Mouse (Mus musculus) thymus, adult 2 months (tissue): ENCODE results near the gene Usp54. TPM values are rescaled to one million over a fixed set of nuclear protein-coding genes. Genes with fewer than 3 reads are reported as not detected.

Experiments used
- DNase-seq: peaks from one replicate; pipeline ENCODE4 v3.0.0; 2021
- H3K27ac ChIP-seq: fragments of 200-500 bp; 2 replicates; pipeline ENCODE4 v1.5.1; 2012; ENCODE audit warnings: low read length, control low read depth; ENCODE audit not compliant: control insufficient read depth, insufficient read depth
- H3K27me3 ChIP-seq: fragments of 200-500 bp; 2 replicates; pipeline ENCODE4 v1.6.1; 2012; ENCODE audit warnings: mild to moderate bottlenecking, low read length, moderate library complexity, mixed read lengths; ENCODE audit not compliant: control insufficient read depth, insufficient read depth
- H3K36me3 ChIP-seq: fragments of 200-500 bp; 2 replicates; pipeline ENCODE4 v1.6.1; 2012; ENCODE audit warnings: mild to moderate bottlenecking, low read length, moderate library complexity; ENCODE audit not compliant: control insufficient read depth, insufficient read depth
- H3K4me1 ChIP-seq: fragments of 200-500 bp; replicated peaks from 2 replicates; pipeline ENCODE4 v1.6.1; 2012; ENCODE audit warnings: low read length; ENCODE audit not compliant: control insufficient read depth, insufficient read depth
- H3K4me3 ChIP-seq: fragments of 200-500 bp; 2 replicates; pipeline ENCODE4 v1.5.1; 2012; ENCODE audit warnings: mild to moderate bottlenecking, low read length, control low read depth, moderate library complexity; ENCODE audit not compliant: control insufficient read depth, insufficient read depth
- CTCF ChIP-seq: fragments of 200-500 bp; IDR thresholded peaks from 2 replicates; pipeline ENCODE4 v1.5.1; 2012; ENCODE audit warnings: mild to moderate bottlenecking, control low read depth, low read length, moderate library complexity, borderline replicate concordance; ENCODE audit not compliant: control insufficient read depth, poor library complexity, insufficient read depth; ENCODE audit errors: extremely low read depth
- POLR2A ChIP-seq: fragments of 200-500 bp; IDR thresholded peaks from 2 replicates; pipeline ENCODE4 v1.6.1; 2012; ENCODE audit warnings: mild to moderate bottlenecking, low read length, control low read depth, moderate library complexity; ENCODE audit not compliant: control insufficient read depth, poor library complexity, insufficient read depth; ENCODE audit errors: extremely low read depth
- WGBS: fragments of 180-500 bp; shearing (Covaris S2); methylation state at CpG from one replicate; pipeline ENCODE4 v1.1.7; 2018; 5-methylcytosine and 5-hydroxymethylcytosine counted together
- polyA plus RNA-seq: library from polyadenylated mRNA; depleted of rRNA; stranded (reverse); fragments of >200 nt; gene quantifications from 2 replicates; pipeline ENCODE4 v1.2.3, GENCODE M21; 2012; rRNA removed

Gene Usp54
- polyA plus RNA-seq, 1 experiment: 3.9 TPM

- Histone ChIP-seq H3K4me1 (no peaks in the 10 kb centered on the region; the same call in 1 of the 2 replicates), H3K4me3 (no peak overlapping the region), H3K27ac (no peak overlapping the region), H3K36me3 (peaks cover 43% of the 10 kb centered on the region), H3K27me3 (no peaks in the 10 kb centered on the region)
- WGBS: 98% methylated on average over 3 of the region's 3 CpGs
- DNase-seq: no peak
- TF ChIP-seq POLR2A (no peak), CTCF (no peak)
Measured at GRCm38 (mm10) chr14:20499982-20500381, 140.9 kb downstream of the Usp54 start.

Other genes with a start within 250 kb of the Usp54 start
- 49.9 and 56.3 TPM in 2 replicates for gene Mrps16, start 247.4 kb downstream of the Usp54 start, polyA plus RNA-seq
- 0.06 TPM in 1 of 2 replicates, not detected in the other for gene Cfap70, start 188.8 kb downstream of the Usp54 start, polyA plus RNA-seq
- gene Anxa7, start 160.9 kb downstream of the Usp54 start, polyA plus RNA-seq: 82.2 and 91.8 TPM in 2 replicates
- 2.9 and 3.9 TPM in 2 replicates for gene Mss51, start 144.2 kb downstream of the Usp54 start, polyA plus RNA-seq
- gene Ppp3cb, start 94.5 kb downstream of the Usp54 start, polyA plus RNA-seq: 26.1 and 29.1 TPM in 2 replicates
- 0.82 TPM in 1 of 2 replicates, not detected in the other for gene Myoz1, start 15.5 kb upstream of the Usp54 start, polyA plus RNA-seq
- gene Synpo2l, start 27.3 kb upstream of the Usp54 start, polyA plus RNA-seq: 0.51 and 2.8 TPM in 2 replicates
- 486 and 497 TPM in 2 replicates for gene Sec24c, start 33.2 kb upstream of the Usp54 start, polyA plus RNA-seq
- 19.2 and 23.4 TPM in 2 replicates for gene Fut11, start 53.9 kb upstream of the Usp54 start, polyA plus RNA-seq
- 33.5 and 39.5 TPM in 2 replicates for gene Chchd1, start 61.9 kb upstream of the Usp54 start, polyA plus RNA-seq
- 296 and 301 TPM in 2 replicates for gene Zswim8, start 66.5 kb upstream of the Usp54 start, polyA plus RNA-seq
- gene Ndst2, start 93.5 kb upstream of the Usp54 start, polyA plus RNA-seq: 42.2 and 46.2 TPM in 2 replicates
- 36.4 and 42.3 TPM in 2 replicates for gene Camk2g, start 153.0 kb upstream of the Usp54 start, polyA plus RNA-seq
- gene Plau, start 195.6 kb upstream of the Usp54 start, polyA plus RNA-seq: 5.6 and 6.4 TPM in 2 replicates